Mouse (Mus musculus) neural tube, embryonic 14.5 days (tissue): ENCODE results near the gene Ppif. TPM values are rescaled to one million over a fixed set of nuclear protein-coding genes. Genes with fewer than 3 reads are reported as not detected.

Experiments used
- ATAC-seq: fragments of 200-750 bp; cut with Nextera tagmentation; 2 replicates; pipeline ENCODE4 v1.8.0; 2017; ENCODE audit warnings: low read depth, mild to moderate bottlenecking, moderate TSS enrichment, moderate library complexity
- H3K27ac ChIP-seq: fragments of 300-500 bp; sonication (generic); 2 replicates; pipeline ENCODE4 v1.5.1; 2014; ENCODE audit warnings: low read depth, mild to moderate bottlenecking, control low read depth, low read length, moderate library complexity, mixed read lengths
- H3K27me3 ChIP-seq: fragments of 300-500 bp; sonication (generic); 2 replicates; pipeline ENCODE4 v1.6.1; 2014; ENCODE audit warnings: low read length; ENCODE audit not compliant: control insufficient read depth, insufficient read depth
- H3K36me3 ChIP-seq: fragments of 300-500 bp; sonication (generic); 2 replicates; pipeline ENCODE4 v1.6.1; 2014; ENCODE audit warnings: low read length, mixed read lengths; ENCODE audit not compliant: control insufficient read depth, insufficient read depth
- H3K4me1 ChIP-seq: fragments of 300-500 bp; sonication (generic); 2 replicates; pipeline ENCODE4 v1.6.1; 2014; ENCODE audit warnings: low read length; ENCODE audit not compliant: control insufficient read depth, insufficient read depth
- H3K4me2 ChIP-seq: fragments of 300-500 bp; sonication (generic); 2 replicates; pipeline ENCODE4 v1.6.1; 2014; ENCODE audit warnings: mild to moderate bottlenecking, low read depth, low read length, control low read depth
- H3K4me3 ChIP-seq: fragments of 300-500 bp; sonication (generic); 2 replicates; pipeline ENCODE4 v1.5.1; 2014; ENCODE audit warnings: low read depth, low read length, control low read depth, mixed read lengths
- H3K9ac ChIP-seq: fragments of 300-500 bp; sonication (generic); replicated peaks from 2 replicates; pipeline ENCODE4 v1.6.1; 2014; ENCODE audit warnings: low read depth, mild to moderate bottlenecking, control low read depth, low read length, mixed read lengths
- H3K9me3 ChIP-seq: fragments of 300-500 bp; sonication (generic); 2 replicates; pipeline ENCODE4 v1.6.1; 2016; ENCODE audit warnings: low read length; ENCODE audit not compliant: control insufficient read depth
- WGBS: fragments of 180-500 bp; shearing (Covaris S2); extraction: QIAGEN DNeasy Blood & Tissue Kit; methylation state at CpG from one replicate; pipeline ENCODE4 v1.1.7; 2014; 5-methylcytosine and 5-hydroxymethylcytosine counted together
- polyA plus RNA-seq: library from polyadenylated mRNA; unstranded; fragments of >200 nt; fragmentation: Nextera tagmentation; extraction: Ambion mirVana; gene quantifications from 2 replicates; pipeline ENCODE4 v1.2.1, GENCODE M21; 2014

The Ppif gene
- polyA plus RNA-seq, 1 experiment from 2014 or later, result 41.2 TPM

- Histone ChIP-seq H3K9me3 (no peaks in the 10 kb centered on the region), H3K4me2 (no peak overlapping the region), H3K27ac (no peak overlapping the region), H3K4me1 (0 out of 2 replicates have a peak, but pooled peaks cover 2% of the 10 kb centered on the region), H3K4me3 (no peak overlapping the region), H3K36me3 (no peaks in the 10 kb centered on the region), H3K9ac (no peak overlapping the region), H3K27me3 (no peaks in the 10 kb centered on the region)
- 90% methylated on average over 5 of the region's 5 CpGs for WGBS
- no peak for ATAC-seq
Observed at GRCm38 (mm10) chr14:25720962-25721707, 27.2 kb downstream of the Ppif start.

DNA sequence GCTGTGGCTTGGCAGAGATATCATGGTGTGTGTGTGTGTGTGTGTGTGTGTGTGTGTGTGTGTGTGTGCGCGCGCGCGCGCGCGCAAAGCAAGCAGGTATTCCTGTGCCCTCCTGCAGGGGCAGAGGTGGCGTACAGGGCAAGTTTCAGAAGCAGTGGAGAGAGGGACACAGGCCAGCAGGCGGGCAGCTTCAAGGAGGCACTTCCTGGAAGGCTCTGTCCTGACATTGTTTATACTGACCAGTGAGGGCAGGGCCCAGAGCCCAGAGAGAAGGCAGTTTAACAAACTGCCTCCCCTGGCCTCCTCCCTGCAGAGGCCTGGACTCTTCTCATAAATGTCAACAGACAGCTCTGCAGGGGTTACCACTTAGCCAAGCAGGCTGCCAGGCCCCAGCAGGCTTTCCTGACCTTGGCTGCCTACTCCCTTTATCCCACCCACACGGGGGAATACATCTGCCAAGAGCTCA, 31.1 kb downstream of the Ppif start:
- Histone ChIP-seq H3K36me3 (no peaks in the 10 kb centered on the region), H3K9ac (no peak overlapping the region), H3K9me3 (no peaks in the 10 kb centered on the region), H3K27ac (no peak overlapping the region), H3K4me2 (no peak overlapping the region), H3K27me3 (no peaks in the 10 kb centered on the region), H3K4me1 (0 out of 2 replicates have a peak, but pooled peaks cover 2% of the 10 kb centered on the region), H3K4me3 (no peak overlapping the region)
- 80% methylated on average over 11 of the region's 11 CpGs for WGBS
- ATAC-seq, result peak; percentile 31; the same call in 1 of the 2 replicates

DNA sequence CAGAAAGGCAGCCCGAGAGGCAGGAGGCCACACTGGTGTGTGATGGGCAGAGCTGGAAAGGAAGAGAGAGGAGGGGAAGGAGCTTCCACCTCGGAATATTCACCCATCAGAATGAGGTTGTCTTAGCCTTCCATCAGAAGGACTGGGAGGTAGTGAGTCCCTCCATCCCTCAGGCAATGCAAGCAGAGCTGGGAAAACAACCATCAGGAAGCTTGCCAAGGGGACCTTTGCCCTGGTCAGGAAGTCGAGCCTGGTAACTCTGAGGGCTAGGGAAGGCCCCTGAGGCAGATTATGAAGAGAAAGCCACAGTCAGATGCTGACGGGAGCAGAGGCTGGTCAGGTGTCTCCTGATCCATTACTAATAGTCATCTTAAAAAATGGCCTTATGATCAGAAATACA, 31.7 kb downstream of the Ppif start:
- 0 out of 2 replicates have a peak, but pooled peaks cover 2% of the 10 kb centered on the region for H3K4me1 ChIP-seq
- ATAC-seq, result no peak
- WGBS, result 38% methylated on average over 4 of the region's 4 CpGs
- H3K4me3 ChIP-seq, result no peak overlapping the region
- no peak overlapping the region for H3K4me2 ChIP-seq
- no peaks in the 10 kb centered on the region for H3K9me3 ChIP-seq
- no peaks in the 10 kb centered on the region for H3K27me3 ChIP-seq
- H3K27ac ChIP-seq, result no peak overlapping the region
- no peak overlapping the region for H3K9ac ChIP-seq
- H3K36me3 ChIP-seq, result no peaks in the 10 kb centered on the region

- Histone ChIP-seq H3K9ac (no peak overlapping the region), H3K4me1 (0 out of 2 replicates have a peak, but pooled peaks cover 2% of the 10 kb centered on the region), H3K4me3 (no peak overlapping the region), H3K27me3 (no peaks in the 10 kb centered on the region), H3K4me2 (no peak overlapping the region), H3K9me3 (no peaks in the 10 kb centered on the region), H3K36me3 (no peaks in the 10 kb centered on the region), H3K27ac (no peak overlapping the region)
- no peak for ATAC-seq
- 58% methylated on average over 20 of the region's 20 CpGs for WGBS
Observed at GRCm38 (mm10) chr14:25726226-25727148, 32.5 kb downstream of the Ppif start.

GRCm38 (mm10) chr14:25727149-25727510, 33.2 kb downstream of the Ppif start:
- H3K9me3 ChIP-seq, result no peaks in the 10 kb centered on the region
- H3K27me3 ChIP-seq, result no peaks in the 10 kb centered on the region
- no peak overlapping the region for H3K27ac ChIP-seq
- no peak overlapping the region for H3K9ac ChIP-seq
- H3K4me2 ChIP-seq, result no peak overlapping the region
- 0 out of 2 replicates have a peak, but pooled peaks cover 2% of the 10 kb centered on the region for H3K4me1 ChIP-seq
- no peak for ATAC-seq
- H3K36me3 ChIP-seq, result no peaks in the 10 kb centered on the region
- no peak overlapping the region for H3K4me3 ChIP-seq
- 78% methylated on average over 5 of the region's 5 CpGs for WGBS

DNA sequence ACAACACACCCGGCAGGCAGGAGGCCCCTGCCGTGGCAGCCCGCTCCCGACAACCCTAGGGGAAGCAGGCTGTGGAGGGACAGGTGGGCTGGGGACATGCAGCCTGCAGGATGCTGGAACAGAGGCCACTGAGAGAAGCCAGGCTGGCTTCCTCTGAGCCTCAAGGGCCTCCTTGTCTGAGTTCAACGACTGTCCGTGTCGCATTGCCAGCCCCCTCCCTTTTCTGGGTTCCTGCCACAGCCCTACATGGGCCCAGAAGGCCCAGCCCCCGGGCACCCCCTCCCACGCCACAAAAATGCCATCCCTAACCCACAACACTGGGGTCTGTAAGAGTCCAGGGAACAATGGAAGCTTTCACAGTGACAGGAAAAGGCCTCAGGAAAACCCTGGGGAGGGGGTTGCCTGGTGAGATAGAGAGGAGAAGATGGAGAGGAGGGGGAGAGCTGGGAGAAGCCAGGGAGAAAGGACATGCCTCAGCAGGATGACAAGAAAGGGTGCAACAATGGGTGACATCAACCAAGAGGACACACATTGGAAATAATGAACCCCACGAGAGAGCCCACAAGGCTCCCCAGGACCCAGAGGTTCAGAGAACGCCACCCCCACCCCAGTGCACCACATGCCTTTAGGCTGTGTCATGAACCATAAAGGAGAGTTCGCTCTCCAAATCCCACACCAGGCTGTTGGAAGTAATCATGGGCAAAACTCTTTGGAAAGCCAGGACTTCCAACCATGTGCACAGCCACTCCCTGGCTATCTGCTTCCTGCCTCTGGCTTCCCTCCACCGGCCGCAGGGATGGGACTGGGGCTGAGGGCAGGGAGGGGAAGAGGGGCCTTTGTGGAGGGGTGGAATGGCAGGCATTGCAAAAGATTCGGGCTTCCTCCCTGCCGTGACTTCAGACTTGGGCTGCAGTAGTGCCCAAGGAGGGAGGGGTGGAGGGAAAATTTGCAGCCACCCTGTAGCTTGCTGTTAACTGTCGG, 41.1 kb downstream of the Ppif start:
- WGBS, result 18% methylated on average over 16 of the region's 17 CpGs
- Histone ChIP-seq H3K9me3 (no peaks in the 10 kb centered on the region), H3K36me3 (no peaks in the 10 kb centered on the region), H3K4me2 (no peak overlapping the region), H3K9ac (no peak overlapping the region), H3K4me3 (no peak overlapping the region), H3K4me1 (peaks cover 15% of the 10 kb centered on the region; the same call in 1 of the 2 replicates), H3K27me3 (no peaks in the 10 kb centered on the region), H3K27ac (peak overlapping the region; percentile 55)
- peak; percentile 78 for ATAC-seq

DNA sequence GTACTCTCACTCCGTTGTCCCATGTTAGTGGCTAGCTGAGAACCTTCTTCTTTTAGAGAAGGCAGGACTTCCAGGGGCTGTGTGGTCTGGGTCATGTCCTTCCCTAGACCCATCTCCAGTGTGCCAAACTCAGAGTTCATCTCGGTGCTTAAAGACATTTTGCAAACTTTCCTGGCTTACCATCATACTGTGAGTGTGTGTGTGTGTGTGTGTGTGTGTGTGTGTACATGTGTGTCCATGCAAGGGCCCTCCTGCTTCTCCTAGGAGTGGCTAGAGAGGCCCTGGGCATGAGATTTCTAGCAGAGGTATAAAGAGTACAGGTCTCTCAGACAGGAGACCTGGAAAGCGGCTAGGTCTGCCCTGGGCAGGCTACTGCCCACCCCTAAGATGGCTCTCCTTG, 42.2 kb downstream of the Ppif start:
- H3K4me3 ChIP-seq, result no peak overlapping the region
- peaks cover 15% of the 10 kb centered on the region; the same call in 1 of the 2 replicates for H3K4me1 ChIP-seq
- 90% methylated on average over 3 of the region's 3 CpGs for WGBS
- no peaks in the 10 kb centered on the region for H3K27me3 ChIP-seq
- H3K27ac ChIP-seq, result no peak overlapping the region; the same call in 1 of the 2 replicates
- no peaks in the 10 kb centered on the region for H3K36me3 ChIP-seq
- ATAC-seq, result no peak; the same call in 1 of the 2 replicates
- H3K4me2 ChIP-seq, result no peak overlapping the region
- no peaks in the 10 kb centered on the region for H3K9me3 ChIP-seq
- H3K9ac ChIP-seq, result no peak overlapping the region

GRCm38 (mm10) chr14:25736589-25736988, 42.6 kb downstream of the Ppif start:
- Histone ChIP-seq H3K36me3 (no peaks in the 10 kb centered on the region), H3K4me3 (no peak overlapping the region), H3K27me3 (no peaks in the 10 kb centered on the region), H3K9me3 (no peaks in the 10 kb centered on the region), H3K27ac (no peak overlapping the region; the same call in 1 of the 2 replicates), H3K9ac (no peak overlapping the region), H3K4me1 (peaks cover 15% of the 10 kb centered on the region; the same call in 1 of the 2 replicates), H3K4me2 (no peak overlapping the region)
- ATAC-seq, result peak; percentile 44; the same call in 1 of the 2 replicates
- WGBS, result 71% methylated on average over 6 of the region's 6 CpGs
